Mouse (Mus musculus) kidney, postnatal 4 days (tissue): ENCODE data around the gene Fam111a.
"Not testable (repeated sequence)": the region's sequence is repeated elsewhere in the genome, so short reads cannot be mapped to it uniquely, and the experiment has no call there.

Experiments used
- DNase-seq, 2 experiments: peaks; one replicate each; pipeline ENCODE4 v3.0.0; 2021; ENCODE audit warnings: mixed read lengths in 2 of 2

The Fam111a gene

DNA sequence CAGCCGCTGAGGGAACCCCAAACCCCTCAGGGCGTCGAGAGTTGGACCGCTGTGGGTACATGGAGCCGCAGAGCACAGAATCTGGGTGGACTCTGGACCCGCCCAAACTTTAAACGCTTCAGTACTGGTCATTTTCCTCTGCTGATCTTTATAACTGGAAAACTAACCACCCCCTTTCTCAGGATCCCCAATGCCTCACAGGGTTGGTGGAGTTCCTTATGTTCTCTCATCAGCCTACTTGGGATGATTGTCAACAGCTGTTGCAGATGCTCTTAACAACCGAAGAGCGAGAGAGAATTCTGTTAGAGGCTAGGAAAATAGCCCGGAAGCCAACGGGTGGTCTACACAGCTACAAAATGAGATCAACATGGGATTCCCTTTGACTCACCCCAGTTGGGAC, at the start of gene Fam111a:
TSS of gene Fam111a (plus strand) at position 301 of the 400 bp plus-strand sequence.
- DNase-seq: not testable (repeated sequence)

GRCm38 (mm10) chr19:12496241-12496640, 49.3 kb upstream of the Fam111a start:
- DNase-seq: no peak

- DNase-seq: no peak
Measured at GRCm38 (mm10) chr19:12497909-12498308, 47.6 kb upstream of the Fam111a start.

GRCm38 (mm10) chr19:12498321-12498720, 47.2 kb upstream of the Fam111a start:
- no peak for DNase-seq

- DNase-seq: no peak
Measured at GRCm38 (mm10) chr19:12498941-12499340, 46.6 kb upstream of the Fam111a start.

DNA sequence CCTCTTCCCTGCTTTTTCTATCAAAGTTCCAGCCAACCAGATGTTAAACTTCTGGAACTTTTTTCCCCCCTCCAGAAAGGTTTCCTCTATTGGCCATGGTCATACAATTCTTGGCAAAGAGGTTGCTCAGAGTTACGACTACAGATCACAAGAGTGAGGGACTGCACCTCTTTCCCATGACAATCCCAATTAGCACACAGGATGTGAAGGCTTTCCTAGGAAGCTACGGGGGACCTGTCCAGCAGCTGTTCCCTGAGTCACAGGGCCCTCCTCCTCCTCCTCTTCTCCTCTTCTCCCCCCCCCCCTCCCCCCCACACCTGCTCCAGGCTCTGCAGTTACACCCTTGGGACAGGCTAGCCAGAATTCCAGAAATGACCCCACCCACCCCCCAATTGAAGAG, 46.1 kb upstream of the Fam111a start:
- no peak for DNase-seq

DNA sequence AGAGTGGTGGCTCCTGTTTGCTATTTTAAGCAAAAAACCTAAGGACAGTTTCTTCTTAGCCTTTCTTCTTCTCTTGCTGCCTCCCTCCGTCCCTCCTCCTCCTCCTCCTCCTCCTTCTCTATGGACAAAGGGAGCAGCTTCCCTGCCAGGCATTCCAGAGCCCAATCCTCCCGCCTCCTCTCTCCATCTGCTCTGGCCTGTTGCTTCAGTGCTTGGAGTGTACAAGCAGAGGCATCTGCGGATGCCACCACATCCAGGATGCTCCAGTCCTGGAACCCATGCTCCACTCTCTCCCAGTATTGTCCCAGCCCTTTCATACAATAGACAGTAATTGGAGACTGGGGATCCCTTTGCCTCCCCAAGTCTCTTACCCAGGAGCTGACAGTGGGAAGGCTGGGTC, 45.4 kb upstream of the Fam111a start:
- peak; percentile 48 to 65 for DNase-seq

DNA sequence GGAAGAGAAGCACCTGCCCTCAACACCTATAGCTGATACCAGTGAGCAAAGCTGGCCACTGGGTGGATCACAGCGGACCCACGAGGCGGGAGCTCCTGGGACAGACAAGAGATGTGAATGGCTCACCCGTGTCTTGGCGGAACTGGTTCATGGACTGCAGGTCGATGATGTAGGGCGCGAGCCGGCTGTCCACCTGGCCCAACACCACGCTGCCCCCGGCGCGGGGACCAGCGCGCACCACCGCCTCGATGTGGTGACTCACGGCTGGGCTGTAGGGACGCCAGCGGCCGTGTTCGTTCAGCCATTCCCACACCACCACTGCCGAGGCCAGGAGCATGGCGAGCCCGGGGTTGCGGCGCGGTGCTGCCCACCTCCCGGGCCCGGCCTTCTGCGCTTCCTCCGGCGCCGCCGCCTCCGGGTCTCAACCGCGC, 44.6 kb upstream of the Fam111a start:
- peak; percentile 63 to 77 for DNase-seq

DNA sequence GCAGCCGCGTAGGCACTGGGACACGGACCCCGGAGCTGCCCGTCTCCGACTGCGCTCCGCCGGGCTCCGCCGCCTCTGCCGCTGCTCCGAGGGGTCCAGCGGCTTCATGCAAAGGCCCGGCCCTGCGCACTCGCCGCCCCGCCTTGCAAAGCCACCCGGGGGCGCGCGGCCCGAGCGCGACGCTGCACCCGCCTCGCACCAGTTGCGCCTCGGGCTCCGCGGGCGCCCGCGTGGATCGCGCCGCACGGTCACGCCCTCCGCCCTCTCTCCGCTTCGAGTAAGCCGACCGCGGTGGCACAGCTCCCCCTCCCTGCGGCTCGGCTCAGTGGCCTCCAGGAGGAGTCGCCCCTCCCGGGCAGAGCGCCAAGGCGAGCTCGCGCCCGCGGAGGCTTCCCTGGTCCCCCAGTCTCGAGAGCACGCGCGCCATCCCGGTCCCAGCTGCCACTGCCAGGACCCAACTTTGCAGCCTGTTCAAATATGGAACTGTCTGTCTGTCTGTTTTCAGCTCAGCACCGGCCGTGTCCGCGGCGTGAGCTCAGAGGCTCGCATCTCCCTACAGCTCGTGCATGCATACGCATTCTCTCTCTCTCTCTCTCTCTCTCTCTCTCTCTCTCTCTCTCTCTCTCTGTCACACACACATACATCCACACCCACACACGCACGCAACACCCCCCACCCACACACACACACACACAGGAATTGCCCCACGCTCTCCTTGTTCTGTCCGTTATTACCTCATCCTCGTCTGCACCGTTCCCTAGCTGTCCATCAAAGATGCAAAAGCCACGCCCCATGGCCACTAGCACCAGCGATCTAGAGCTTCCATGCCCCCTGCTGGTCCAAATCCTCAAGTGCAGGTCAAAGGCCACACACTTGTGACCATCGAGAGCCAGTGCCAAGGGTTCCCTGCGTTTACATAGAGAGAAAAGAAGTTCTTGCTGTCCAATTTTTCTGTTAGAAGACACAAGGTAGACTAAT, 43.9 kb upstream of the Fam111a start, which contains the start of gene Dtx4:
TSS of gene Dtx4 (minus strand) at position 85 of the 978 bp plus-strand sequence.
- DNase-seq: peak; percentile 98

GRCm38 (mm10) chr19:12502756-12503155, 42.8 kb upstream of the Fam111a start:
- no peak for DNase-seq

DNA sequence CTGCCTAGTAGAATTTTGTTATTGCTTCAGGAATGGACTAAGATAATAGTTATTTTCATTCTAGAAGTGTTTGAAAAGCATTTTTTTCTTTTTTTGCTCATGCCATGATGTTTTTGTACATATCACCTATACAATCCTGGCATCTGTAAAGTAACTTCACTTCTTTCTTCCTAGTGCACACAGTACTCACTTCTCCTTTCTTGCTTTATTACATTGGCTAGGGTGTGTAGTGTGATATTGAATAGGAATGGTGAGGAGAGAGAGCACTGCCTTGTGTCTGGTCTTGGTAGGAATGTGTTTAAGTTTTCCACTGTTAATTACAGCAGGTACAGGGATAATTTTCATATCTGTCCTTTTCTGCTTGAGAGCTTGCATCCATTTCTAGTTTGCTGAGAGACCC, 30.9 kb upstream of the Fam111a start:
- DNase-seq: no peak

DNA sequence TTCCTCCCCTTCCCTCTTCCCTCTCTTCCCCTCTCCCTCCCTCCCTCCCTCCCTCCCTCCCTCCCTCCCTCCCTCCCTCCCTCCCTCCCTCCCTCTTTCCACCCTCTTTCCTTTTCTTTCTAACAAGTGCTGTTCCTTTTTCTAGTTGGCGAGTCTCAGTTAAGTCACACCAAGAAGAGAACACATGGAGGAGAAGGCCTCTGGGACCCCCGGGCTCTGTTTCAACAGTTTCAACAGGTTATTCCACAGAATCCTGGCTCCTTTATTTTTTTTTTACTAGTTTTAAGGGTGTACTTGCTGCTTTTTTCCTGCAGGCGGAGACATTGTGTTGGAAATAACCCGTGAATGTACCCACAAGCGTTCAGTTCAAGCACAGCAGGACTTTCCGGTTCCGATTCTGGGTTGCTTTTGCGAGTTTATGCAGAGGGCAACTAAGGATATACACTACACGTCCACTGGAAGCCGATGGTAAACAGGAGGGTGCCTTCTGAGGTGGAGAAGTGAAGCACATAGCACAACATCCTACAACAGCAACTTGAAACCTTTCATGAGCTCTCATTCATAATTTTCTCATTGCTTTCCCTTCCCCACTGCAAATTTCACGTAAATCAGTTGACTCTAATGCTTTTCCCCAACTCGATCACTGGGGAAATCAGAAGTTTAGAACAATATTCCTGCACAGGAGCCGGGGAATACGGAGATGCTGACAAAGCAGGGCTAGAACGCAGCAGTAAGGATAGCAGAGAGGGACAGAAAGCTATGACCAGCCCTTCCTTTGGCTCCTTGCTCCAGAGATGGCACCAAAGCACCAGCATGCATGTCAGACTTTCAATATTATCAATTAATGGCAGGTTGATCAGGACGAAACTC, 27.6 kb upstream of the Fam111a start:
- peak; percentile 66 to 76 for DNase-seq

- DNase-seq: no peak
Measured at GRCm38 (mm10) chr19:12518541-12518890, 27.0 kb upstream of the Fam111a start.

DNA sequence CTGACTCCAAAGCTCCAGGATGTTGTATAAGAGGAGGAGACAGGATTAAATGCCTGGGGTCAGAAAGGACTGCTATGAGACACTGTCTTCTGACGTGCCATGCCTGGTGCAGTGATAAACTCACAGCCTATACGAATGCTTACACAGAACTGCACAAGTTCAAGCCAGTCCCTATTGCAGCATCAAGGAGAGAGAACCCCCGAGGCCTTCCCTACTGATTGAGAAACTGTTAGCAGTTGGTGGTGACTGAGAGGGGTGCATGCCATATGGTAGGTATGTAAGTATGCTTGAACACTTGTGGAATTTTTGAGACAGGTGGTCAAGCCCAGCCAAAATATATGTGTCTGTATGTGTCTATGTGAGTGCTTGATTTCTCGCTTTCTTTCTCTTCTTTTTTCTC, 22.2 kb upstream of the Fam111a start:
- no peak for DNase-seq

DNA sequence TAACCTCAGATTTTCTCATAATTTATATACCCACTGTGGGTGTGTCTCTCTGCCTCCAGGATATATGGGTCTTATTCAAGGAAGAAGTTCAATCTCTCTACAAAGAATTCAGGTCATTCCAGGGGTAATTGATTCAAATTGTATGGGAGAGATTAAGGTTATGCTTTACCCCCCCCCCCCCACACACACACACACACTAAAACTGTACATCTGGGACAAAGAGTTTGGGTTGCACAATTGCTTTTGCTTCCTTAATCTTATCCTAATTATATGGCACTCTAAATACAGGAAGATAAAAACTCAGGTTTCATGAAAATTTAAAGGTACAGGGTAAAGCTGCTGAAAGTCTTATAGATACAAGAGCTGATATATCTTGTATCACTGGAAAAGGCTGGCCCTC, 8.4 kb upstream of the Fam111a start:
- DNase-seq: no peak

- no peak for DNase-seq
Measured at GRCm38 (mm10) chr19:12539975-12540374, 5.6 kb upstream of the Fam111a start.

DNA sequence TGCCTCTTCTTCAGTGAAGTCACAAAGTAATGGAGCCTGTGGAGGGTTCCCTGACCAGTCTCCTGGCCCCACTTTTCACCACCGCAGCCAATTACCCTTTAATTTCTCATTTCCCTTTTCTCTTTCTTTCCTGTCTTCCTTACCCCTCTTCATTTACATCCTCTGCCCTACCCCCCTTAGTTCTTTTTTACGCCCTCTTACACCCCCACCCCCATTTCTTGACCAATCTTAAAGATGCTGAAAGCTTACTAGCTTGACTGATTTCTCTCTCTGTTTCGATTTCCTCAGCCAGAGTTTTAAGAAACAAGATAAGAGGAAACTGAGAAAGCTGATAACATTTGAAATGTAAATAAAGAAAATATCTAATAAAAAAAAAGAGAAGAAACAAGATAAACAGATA, 4.8 kb upstream of the Fam111a start:
- DNase-seq: no peak

DNA sequence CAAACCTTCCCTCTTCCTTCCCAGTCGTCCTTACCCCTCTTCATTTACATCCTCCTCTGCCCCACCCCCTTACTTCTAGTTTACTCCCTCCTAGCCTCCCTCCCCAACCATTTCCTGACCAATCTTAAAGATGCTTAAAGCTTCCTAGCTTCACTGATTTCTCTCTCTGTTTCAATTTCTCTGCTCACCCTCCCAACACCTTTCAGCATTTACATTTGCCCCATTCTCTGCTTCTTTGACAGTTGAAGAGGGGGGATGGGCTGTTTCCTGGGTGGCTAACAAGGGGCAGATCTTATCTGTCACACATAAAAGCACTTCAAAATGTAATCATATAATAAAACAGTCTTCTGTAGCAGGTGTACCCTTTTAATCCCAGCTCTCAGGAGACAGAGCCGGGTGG, 3.9 kb upstream of the Fam111a start:
- no peak for DNase-seq

GRCm38 (mm10) chr19:12549166-12549565, 3.6 kb downstream of the Fam111a start:
- peak; percentile 57 to 62 for DNase-seq

- peak; percentile 9 to 33 for DNase-seq
Measured at GRCm38 (mm10) chr19:12550005-12550942, 4.7 kb downstream of the Fam111a start.

GRCm38 (mm10) chr19:12556293-12556692, 10.8 kb downstream of the Fam111a start:
- DNase-seq: no peak

GRCm38 (mm10) chr19:12558219-12558618, 12.7 kb downstream of the Fam111a start:
- no peak for DNase-seq
